Mouse (Mus musculus) right cerebral cortex, postnatal 10 days (tissue): Measurements from ENCODE around the gene Exosc10.

Source experiments
- DNase-seq, 2 experiments: peaks; one replicate each; pipeline ENCODE4 v3.0.0; 2021; ENCODE audit warnings: low spot score in 2 of 2

Gene Exosc10

DNA sequence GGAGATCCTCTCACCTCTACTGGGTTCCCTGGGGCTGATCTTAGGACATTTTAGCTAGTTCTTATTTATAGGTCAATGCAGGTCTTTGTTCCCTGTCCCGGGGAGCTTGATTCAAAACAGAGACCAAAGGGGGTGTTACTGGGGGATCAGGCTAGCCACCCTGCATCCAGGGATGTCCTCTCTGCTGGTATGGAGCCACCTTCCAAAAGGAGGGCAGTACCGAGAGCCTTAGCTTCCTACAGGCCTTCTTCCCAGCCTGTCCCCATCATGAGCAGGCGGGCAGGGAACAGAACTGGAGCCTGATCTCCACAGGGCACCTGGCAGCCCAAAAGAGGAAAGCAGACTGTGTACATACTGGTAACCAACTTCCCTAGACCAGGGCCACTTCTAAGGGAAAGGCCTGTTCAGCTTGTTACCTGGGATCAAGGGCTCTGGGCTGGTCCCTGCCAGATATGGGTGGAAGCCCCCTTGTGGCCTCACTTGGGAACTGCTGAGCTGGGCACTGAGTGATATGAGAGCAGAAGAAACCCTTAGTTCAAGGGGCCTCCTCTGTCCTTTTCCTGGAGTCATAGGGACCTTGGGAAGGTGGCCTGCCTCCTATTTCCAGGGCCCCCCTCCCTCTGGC is 46.4 kb downstream of the Exosc10 start:
- DNase-seq: peak; percentile 66 to 74

GRCm38 (mm10) chr4:148607758-148608157 is 49.5 kb downstream of the Exosc10 start:
- peak; percentile 73 to 78 for DNase-seq

DNA sequence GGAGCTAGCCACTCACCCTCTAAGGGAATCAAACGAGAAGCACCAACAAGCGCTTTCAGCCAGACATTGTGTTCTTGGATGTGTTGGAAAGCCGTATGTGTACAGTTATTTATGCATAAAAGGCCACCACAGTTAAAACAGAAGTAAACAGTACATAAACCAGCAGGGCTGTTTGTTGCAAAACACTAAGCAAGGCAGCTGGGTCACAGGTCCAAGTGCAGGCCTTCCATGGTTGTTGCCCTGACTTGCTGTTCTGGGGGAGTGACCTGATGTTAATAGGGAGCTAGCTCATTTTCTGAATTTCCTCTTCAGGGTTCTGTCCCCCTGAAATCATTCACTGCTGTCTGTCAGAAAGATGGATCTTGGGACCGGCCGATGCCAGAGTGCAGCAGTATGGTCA is 51.6 kb downstream of the Exosc10 start:
- DNase-seq: no peak

GRCm38 (mm10) chr4:148610631-148611364 is 52.6 kb downstream of the Exosc10 start:
- DNase-seq: no peak

DNA sequence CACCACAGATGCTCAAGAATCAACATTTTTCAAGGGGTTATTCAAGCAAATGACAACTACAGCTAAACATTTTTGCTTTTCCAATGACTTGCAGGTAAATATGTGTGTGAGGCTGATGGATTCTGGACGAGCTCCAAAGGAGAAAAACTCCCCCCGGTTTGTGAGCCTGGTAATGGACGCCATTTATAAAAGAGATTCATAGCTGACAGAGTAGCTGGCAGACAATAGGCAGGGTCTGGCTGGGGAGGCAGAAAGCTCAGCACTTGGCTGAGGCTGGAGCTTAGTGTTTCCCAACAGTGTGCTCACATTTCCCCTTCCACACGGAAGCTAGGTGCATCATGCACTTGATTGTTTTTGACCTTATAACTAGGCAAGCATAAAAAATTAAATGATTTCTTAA is 54.3 kb downstream of the Exosc10 start:
- DNase-seq: no peak

DNA sequence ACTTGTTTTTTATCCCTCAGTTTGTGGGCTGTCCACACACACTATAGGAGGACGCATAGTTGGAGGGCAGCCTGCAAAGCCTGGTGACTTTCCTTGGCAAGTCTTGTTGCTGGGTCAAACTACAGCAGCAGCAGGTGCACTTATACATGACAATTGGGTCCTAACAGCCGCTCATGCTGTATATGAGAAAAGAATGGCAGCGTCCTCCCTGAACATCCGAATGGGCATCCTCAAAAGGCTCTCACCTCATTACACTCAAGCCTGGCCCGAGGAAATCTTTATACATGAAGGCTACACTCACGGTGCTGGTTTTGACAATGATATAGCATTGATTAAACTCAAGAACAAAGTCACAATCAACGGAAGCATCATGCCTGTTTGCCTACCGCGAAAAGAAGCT is 55.5 kb downstream of the Exosc10 start:
- peak in 1 of 2 experiments; percentile 19 for DNase-seq

DNA sequence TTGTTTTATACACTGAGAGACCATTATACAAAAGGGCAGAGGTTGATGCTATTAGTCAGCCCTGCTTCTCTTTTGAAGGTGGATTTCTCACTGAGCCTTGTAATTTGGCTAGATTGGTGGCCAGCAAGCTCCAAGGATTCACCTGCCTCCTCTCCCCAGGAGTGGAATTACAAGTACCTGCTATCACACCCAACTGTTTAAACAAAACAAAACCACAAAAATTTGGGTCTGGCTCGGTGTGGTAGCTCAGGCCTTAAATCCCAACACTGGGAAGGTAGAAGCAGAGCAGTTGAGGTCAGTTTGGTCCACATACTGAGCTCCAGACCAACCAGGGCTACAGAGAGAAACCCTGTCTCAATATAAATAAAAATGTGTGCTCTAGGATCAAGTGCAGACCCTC is 61.6 kb downstream of the Exosc10 start:
- no peak for DNase-seq

DNA sequence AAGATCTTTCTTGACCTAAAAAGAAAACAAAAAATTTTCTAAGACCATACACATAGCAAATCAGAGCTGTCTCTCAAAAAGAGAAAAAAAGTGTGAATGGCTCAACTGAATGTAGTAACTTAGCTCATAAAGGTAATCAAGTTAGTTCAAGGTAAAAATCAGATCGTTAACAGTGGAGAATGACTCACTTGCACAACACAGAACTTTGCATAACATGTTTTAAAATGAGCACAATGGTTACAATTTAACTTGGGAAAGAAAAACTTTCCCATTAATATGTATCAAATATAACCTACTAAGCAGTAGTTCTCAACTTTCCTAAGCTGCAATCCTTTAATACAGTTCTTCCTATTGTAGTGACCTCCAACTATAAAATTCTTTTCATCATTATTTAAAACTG is 62.5 kb downstream of the Exosc10 start:
- DNase-seq: no peak

DNA sequence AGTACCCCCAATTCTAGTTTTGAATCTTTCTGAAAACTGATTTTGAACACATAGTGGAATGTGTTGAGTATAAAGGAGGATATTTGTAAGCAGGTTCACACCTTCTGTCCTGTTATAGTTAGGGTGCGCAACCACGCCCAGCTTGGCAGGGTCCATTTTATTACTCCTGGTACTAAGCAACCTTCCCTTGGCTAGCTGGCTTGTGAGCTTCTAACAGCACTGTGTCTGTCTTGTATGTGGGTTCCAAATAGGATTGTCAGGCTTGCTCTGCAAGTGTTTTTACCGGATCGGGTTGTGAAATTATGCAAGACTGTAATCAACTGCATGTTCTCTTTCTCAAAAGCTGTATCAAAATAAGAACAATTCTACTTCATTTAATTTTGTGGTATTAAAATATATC is 64.3 kb downstream of the Exosc10 start:
- DNase-seq: no peak

GRCm38 (mm10) chr4:148623609-148624008 is 65.4 kb downstream of the Exosc10 start:
- DNase-seq: no peak

DNA sequence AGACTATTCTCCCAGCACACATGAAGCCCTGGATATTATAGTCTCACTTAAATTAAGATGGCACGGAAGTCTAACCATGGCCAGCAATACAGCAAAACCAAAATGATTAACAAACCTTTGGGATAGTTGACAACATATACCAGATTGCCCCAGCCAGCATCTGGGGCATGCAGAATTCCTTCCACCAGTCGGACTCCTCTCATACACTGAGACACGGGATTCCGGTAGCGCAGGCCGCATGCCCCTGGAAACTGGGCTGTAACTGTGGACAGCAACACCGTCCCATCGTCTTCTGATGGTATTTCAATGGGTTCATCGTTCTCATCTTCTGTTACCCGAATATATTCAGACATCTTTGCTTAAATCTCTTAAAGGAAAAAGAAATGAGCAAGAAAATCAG is 66.8 kb downstream of the Exosc10 start:
- no peak for DNase-seq

DNA sequence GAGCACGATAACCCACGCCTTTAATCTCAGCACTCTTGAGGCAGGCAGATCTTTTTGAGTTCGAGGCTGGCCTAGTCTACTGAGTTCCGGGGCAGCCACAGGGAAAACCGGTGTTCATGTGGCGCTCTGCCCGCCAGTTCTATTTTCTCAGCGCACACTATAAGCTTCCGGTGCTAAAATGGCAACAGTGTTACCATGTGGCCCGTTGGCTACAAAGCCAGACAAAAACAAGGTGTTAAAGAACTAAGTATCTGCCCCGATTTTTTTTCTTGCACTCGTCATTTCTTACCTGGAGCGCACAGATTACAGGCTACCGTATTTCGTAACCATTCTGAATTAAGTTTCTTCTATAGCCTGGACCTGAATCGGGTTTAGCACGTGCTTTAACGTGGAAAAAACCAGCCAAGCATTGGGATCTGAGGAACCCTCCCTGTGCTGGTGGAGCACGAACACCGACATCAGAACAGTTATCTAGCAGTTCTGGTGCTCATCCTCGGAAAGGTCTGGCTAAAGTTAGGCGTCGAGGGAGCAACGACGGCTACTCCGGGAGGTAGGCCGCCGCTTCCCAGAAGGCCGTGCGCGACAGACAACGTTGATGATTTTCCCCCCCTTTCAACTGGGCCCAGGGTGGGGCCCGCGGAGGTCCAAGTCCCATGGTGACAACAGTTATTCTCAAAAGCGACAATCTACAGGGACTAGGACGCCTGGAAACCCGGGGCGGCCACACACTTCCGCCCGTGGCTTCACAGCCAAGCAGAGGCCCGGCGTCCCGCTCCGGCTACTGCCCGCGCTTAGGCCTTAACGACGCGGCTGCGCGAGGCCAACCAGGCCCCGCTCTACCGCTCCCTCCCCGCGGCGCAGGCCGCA is 67.8 kb downstream of the Exosc10 start:
- DNase-seq: peak in 1 of 2 experiments; percentile 52

DNA sequence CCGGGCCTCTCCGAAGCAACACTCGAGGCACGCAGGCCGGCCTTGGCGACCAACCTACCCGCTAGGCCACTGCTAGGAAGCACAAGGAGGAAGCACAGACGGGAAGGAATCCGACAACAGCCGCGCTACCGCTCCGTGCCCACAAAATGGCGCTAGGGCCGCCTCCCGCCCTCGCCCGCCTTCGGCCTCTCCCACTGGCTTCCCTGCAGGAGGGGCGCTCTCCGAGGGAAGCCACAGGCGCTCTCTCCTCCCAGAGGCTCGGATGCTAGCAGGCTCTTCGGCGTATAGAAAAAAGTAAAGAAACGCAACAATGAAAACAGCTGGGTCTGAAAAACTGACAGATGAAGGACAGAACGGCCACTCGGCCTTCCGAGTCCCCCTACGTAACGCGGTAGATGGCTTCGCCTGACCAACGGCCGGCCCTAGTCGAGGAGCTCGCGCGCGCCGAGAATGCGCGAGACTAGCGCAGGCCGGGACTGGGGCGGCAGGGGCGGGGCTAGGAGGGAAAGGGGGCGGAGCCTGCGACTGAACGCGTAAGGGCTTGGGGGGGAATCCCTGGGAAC is 68.5 kb downstream of the Exosc10 start, which contains the start of gene Tardbp:
Gene Tardbp (minus strand): TSS at position 397 of the 563 bp plus-strand sequence.
- DNase-seq: peak; percentile 96 to 97

DNA sequence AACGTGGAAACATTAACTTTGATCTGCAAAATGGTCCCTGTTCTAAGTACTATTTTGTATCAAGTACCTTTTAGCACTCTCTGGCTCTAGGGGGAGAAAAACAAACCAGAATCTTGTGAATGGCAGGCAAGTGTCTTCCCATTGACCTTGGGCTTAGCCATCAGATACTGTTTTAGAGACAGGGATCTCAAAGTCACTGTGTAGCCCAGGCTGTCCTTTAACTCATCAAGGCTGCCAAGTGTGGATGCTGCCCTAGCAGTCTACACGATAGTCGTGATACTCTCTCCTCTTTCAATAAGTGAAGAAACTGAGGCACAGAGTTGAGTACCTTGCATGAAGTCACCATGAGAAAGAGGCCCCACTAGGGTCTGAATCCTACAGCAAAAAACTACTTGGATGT is 69.0 kb downstream of the Exosc10 start:
- DNase-seq: no peak
